10 mouse cellular contexts compared by ENCODE assay signal in the genomic region with DNA sequence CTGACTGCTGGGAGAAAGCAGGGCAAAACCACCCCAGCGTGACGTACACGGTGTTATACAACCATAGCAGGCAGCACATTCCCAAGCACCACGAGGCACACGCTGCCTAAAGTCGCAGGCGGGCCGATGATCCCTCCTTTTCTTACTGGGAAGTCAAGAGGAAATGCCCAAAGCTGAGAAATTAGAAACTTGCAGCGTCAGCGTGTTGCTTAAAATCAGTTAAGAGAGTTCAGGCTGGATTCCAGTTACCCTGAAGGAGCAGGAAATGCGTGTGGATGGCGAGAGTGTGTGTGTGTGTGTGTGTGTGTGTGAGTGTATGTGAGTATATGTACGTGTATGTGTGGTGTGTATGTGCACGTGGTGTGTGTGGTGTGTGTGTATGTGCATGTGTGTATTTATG. TPM values are rescaled to one million over a fixed set of nuclear protein-coding genes. Genes with fewer than 3 reads are reported as not detected.
A peak's percentile ranks its signal among the peaks of the same experiment; 100 is the strongest.
DNase-seq lines count a peak whose midpoint lies in the region; ATAC-seq lines count a peak whose summit lies in the region.
"Had no signal": no experiment of that assay in that cellular context is flagged by ENCODE, and none has a peak within 500 bp of the region (broad histone marks: within the 10 kb centered on the region; RNA-seq: fewer than 3 reads in every experiment).

No protein-coding gene starts in this region.

- H3K4me3 ChIP-seq in neural tube, embryonic 11.5 days (ENCODE audit: low read depth, low read length), result no peak overlapping the region
- H3K4me3 ChIP-seq in neural tube, embryonic 15.5 days (replicated peaks), result no peak overlapping the region
- no peak overlapping the region for H3K4me3 ChIP-seq in forebrain, embryonic 15.5 days
- H3K4me3 ChIP-seq: hindbrain, embryonic 12.5 days had no signal

- no peak for ATAC-seq in neural tube, embryonic 11.5 days (ENCODE audit: insufficient read depth, low FRiP score, low TSS enrichment)
- ATAC-seq in neural tube, embryonic 15.5 days (ENCODE audit: low FRiP score), result no peak
- ATAC-seq in forebrain, embryonic 15.5 days (replicated peaks), result no peak

- peak; percentile 22 for DNase-seq in embryo, embryonic 11 days
- no peak for DNase-seq in embryo, embryonic 9.5 days (ENCODE audit: extremely low spot score)
- DNase-seq in neural tube, embryonic 11.5 days (ENCODE audit: low spot score), result peak; percentile 18
- DNase-seq in kidney, adult 8-10 months, result peak; percentile 66 to 74
- peak; percentile 73 for DNase-seq in naive thymus-derived CD4-positive, alpha-beta T cell, adult 2 months (ENCODE audit: low read depth)
- no peak for DNase-seq in right cerebral cortex, postnatal 25 days
- DNase-seq: gastrocnemius, postnatal 14 days had no signal

- no peaks in the 10 kb centered on the region for H3K27me3 ChIP-seq in neural tube, embryonic 11.5 days (ENCODE audit: control insufficient read depth, insufficient read depth, low read length)
- H3K27me3 ChIP-seq in neural tube, embryonic 15.5 days (replicated peaks), result no peaks in the 10 kb centered on the region
- H3K27me3 ChIP-seq in forebrain, embryonic 15.5 days, result no peaks in the 10 kb centered on the region
- H3K27me3 ChIP-seq: hindbrain, embryonic 12.5 days had no signal

- WGBS in neural tube, embryonic 11.5 days, result 81% methylated on average over 14 of the region's 14 CpGs
- WGBS in neural tube, embryonic 15.5 days, result 73% methylated on average over 14 of the region's 14 CpGs
- WGBS in forebrain, embryonic 15.5 days, result 83% methylated on average over 14 of the region's 14 CpGs

- no peaks in the 10 kb centered on the region for H3K36me3 ChIP-seq in neural tube, embryonic 11.5 days (ENCODE audit: control insufficient read depth, insufficient read depth, low read length)
- H3K36me3 ChIP-seq in neural tube, embryonic 15.5 days, result no peaks in the 10 kb centered on the region
- no peaks in the 10 kb centered on the region for H3K36me3 ChIP-seq in forebrain, embryonic 15.5 days
- H3K36me3 ChIP-seq: hindbrain, embryonic 12.5 days had no signal

- H3K9me3 ChIP-seq in neural tube, embryonic 11.5 days (ENCODE audit: control insufficient read depth, low read length), result no peaks in the 10 kb centered on the region
- H3K9me3 ChIP-seq in neural tube, embryonic 15.5 days (replicated peaks), result no peaks in the 10 kb centered on the region
- H3K9me3 ChIP-seq in forebrain, embryonic 15.5 days, result no peaks in the 10 kb centered on the region
- H3K9me3 ChIP-seq: hindbrain, embryonic 12.5 days had no signal

- no peak overlapping the region for H3K27ac ChIP-seq in neural tube, embryonic 11.5 days (ENCODE audit: low read depth, low read length)
- H3K27ac ChIP-seq in neural tube, embryonic 15.5 days (replicated peaks), result no peak overlapping the region
- no peak overlapping the region for H3K27ac ChIP-seq in forebrain, embryonic 15.5 days (replicated peaks)
- H3K27ac ChIP-seq: hindbrain, embryonic 12.5 days had no signal

- no peak overlapping the region for H3K9ac ChIP-seq in neural tube, embryonic 11.5 days (ENCODE audit: low read length)
- no peak overlapping the region for H3K9ac ChIP-seq in neural tube, embryonic 15.5 days (replicated peaks)
- no peak overlapping the region for H3K9ac ChIP-seq in forebrain, embryonic 15.5 days (replicated peaks)
- H3K9ac ChIP-seq: hindbrain, embryonic 12.5 days had no signal

- no peaks in the 10 kb centered on the region for H3K4me1 ChIP-seq in neural tube, embryonic 11.5 days (ENCODE audit: control insufficient read depth, insufficient read depth, low read length)
- no peaks in the 10 kb centered on the region for H3K4me1 ChIP-seq in neural tube, embryonic 15.5 days
- no peaks in the 10 kb centered on the region for H3K4me1 ChIP-seq in forebrain, embryonic 15.5 days
- H3K4me1 ChIP-seq: hindbrain, embryonic 12.5 days had no signal

- no peak overlapping the region for H3K4me2 ChIP-seq in neural tube, embryonic 11.5 days (ENCODE audit: low read depth)
- no peak overlapping the region for H3K4me2 ChIP-seq in neural tube, embryonic 15.5 days
- H3K4me2 ChIP-seq in forebrain, embryonic 15.5 days (replicated peaks), result no peak overlapping the region
- H3K4me2 ChIP-seq: hindbrain, embryonic 12.5 days had no signal

RNA-seq across cellular contexts. Expression of gene Tmem37, which starts 16.8 kb away (rescaled TPM):
- polyA plus RNA-seq in neural tube, embryonic 11.5 days (2014; fragmentation: Nextera tagmentation; extraction: Ambion mirVana), result 7.4 and 8.6 TPM in 2 replicates
- 6.5 and 7.7 TPM in 2 replicates for polyA plus RNA-seq in neural tube, embryonic 15.5 days (2015; fragmentation: Nextera tagmentation; extraction: Ambion mirVana)
- polyA plus RNA-seq in forebrain, embryonic 15.5 days (2015; fragmentation: Nextera tagmentation; extraction: Ambion mirVana), result 4.5 and 5.8 TPM in 2 replicates

RNA-seq across cellular contexts. Expression of gene Sctr, which starts 50.4 kb away (rescaled TPM):
- polyA plus RNA-seq in neural tube, embryonic 11.5 days (2014; fragmentation: Nextera tagmentation; extraction: Ambion mirVana), result 0.54 and 0.70 TPM in 2 replicates
- polyA plus RNA-seq in neural tube, embryonic 15.5 days (2015; fragmentation: Nextera tagmentation; extraction: Ambion mirVana), result 0.84 and 0.89 TPM in 2 replicates
- 0.43 and 0.52 TPM in 2 replicates for polyA plus RNA-seq in forebrain, embryonic 15.5 days (2015; fragmentation: Nextera tagmentation; extraction: Ambion mirVana)

Comparison
In these comparisons a context has a peak if more than half of its experiments do, and no peak if none do; other contexts are left out.
1. DNase-seq: peak in embryo, embryonic 11 days (single experiment), neural tube, embryonic 11.5 days (single experiment), kidney, adult 8-10 months (2 of 2) and naive thymus-derived CD4-positive, alpha-beta T cell, adult 2 months (single experiment); none in embryo, embryonic 9.5 days (single experiment) and right cerebral cortex, postnatal 25 days (single experiment).